Mouse (Mus musculus) liver, embryonic 14.5 days (tissue): Measurements from ENCODE around the gene Mlx. TPM values are rescaled to one million over a fixed set of nuclear protein-coding genes. Genes with fewer than 3 reads are reported as not detected.
A peak's percentile ranks its signal among the peaks of the same experiment; 100 is the strongest.

Experiments used
- ATAC-seq: fragments of 200-750 bp; cut with Nextera tagmentation; 2 replicates; pipeline ENCODE4 v1.8.0; 2017; ENCODE audit warnings: moderate number of reproducible peaks, mild to moderate bottlenecking, moderate library complexity; ENCODE audit not compliant: insufficient read depth
- DNase-seq, 3 experiments: peaks; one replicate each; pipeline ENCODE4 v3.0.0-alpha.2; 2012 to 2013; ENCODE audit warnings: low read depth in 3 of 3, low spot score in 3 of 3
- H3K27ac ChIP-seq: fragments of 300-500 bp; sonication (generic); 2 replicates; pipeline ENCODE4 v1.5.1; 2014; ENCODE audit warnings: moderate library complexity, mild to moderate bottlenecking, control low read depth, inconsistent platforms
- H3K27me3 ChIP-seq: fragments of 300-500 bp; sonication (generic); 2 replicates; pipeline ENCODE4 v1.6.1; 2014; ENCODE audit warnings: mild to moderate bottlenecking, low read length, moderate library complexity; ENCODE audit not compliant: control insufficient read depth, insufficient read depth
- H3K36me3 ChIP-seq: fragments of 300-500 bp; sonication (generic); replicated peaks from 2 replicates; pipeline ENCODE4 v1.6.1; 2014; ENCODE audit warnings: low read depth; ENCODE audit not compliant: control insufficient read depth, insufficient read depth
- H3K4me1 ChIP-seq, 2 experiments: fragments of 200-500 bp in 1 of 2; fragments of 300-500 bp in 1 of 2; sonication (generic) in 1 of 2; replicated peaks; 2 replicates each; pipeline ENCODE4 v1.6.1; 2012 to 2014; ENCODE audit warnings: antibody characterized with exemption in 1 of 2, inconsistent platforms in 1 of 2, low read length in 1 of 2; ENCODE audit not compliant: control insufficient read depth in 2 of 2, insufficient read depth in 2 of 2
- H3K4me2 ChIP-seq: fragments of 300-500 bp; sonication (generic); 2 replicates; pipeline ENCODE4 v1.6.1; 2014; ENCODE audit warnings: low read depth, mild to moderate bottlenecking, control low read depth, moderate library complexity
- H3K4me3 ChIP-seq, 2 experiments: fragments of 200-500 bp in 1 of 2; fragments of 300-500 bp in 1 of 2; sonication (generic) in 1 of 2; 2 replicates each; pipeline ENCODE4 v1.5.1; 2012 to 2014; ENCODE audit warnings: low read depth in 2 of 2, low read length in 2 of 2, mild to moderate bottlenecking in 2 of 2, control low read depth in 1 of 2, inconsistent platforms in 1 of 2, moderate library complexity in 1 of 2; ENCODE audit not compliant: insufficient read depth in 1 of 2
- H3K9ac ChIP-seq: fragments of 300-500 bp; sonication (generic); replicated peaks from 2 replicates; pipeline ENCODE4 v1.6.1; 2014; ENCODE audit warnings: mild to moderate bottlenecking, control low read depth, moderate library complexity
- H3K9me3 ChIP-seq: fragments of 300-500 bp; sonication (generic); 2 replicates; pipeline ENCODE4 v1.6.1; 2016; ENCODE audit warnings: low read length, mixed read lengths; ENCODE audit not compliant: control insufficient read depth
- CTCF ChIP-seq: IDR thresholded peaks from 2 replicates; pipeline ENCODE4 v1.5.1; 2016; ENCODE audit warnings: antibody characterized with exemption, low read depth, control low read depth
- EP300 ChIP-seq: IDR thresholded peaks from 2 replicates; pipeline ENCODE4 v1.6.1; 2016; ENCODE audit warnings: antibody characterized with exemption, low read depth
- WGBS: fragments of 180-500 bp; shearing (Covaris S2); extraction: QIAGEN DNeasy Blood & Tissue Kit; methylation state at CpG from one replicate; pipeline ENCODE4 v1.1.7; 2014; ENCODE audit not compliant: insufficient replicate concordance; 5-methylcytosine and 5-hydroxymethylcytosine counted together
- polyA plus RNA-seq, 2 experiments: library from polyadenylated mRNA; depleted of rRNA in 1 of 2; stranded (reverse) in 1 of 2; unstranded in 1 of 2; fragments of >200 nt; fragmentation: Nextera tagmentation in 1 of 2; extraction: Ambion mirVana in 1 of 2; gene quantifications; 2 replicates each; pipeline versions ENCODE4 v1.2.1 to v1.2.3; 2012 to 2014

The Mlx gene
- polyA plus RNA-seq, 2 experiments, result 16.8 to 26.8 TPM

GRCm38 (mm10) chr11:101133037-101133436 lies 46.0 kb downstream of the Mlx start:
- H3K27me3 ChIP-seq, result no peaks in the 10 kb centered on the region; the same call in 1 of the 2 replicates
- H3K4me3 ChIP-seq, result no peak overlapping the region
- no peak overlapping the region for H3K4me2 ChIP-seq
- no peak overlapping the region for H3K9ac ChIP-seq
- H3K9me3 ChIP-seq, result no peaks in the 10 kb centered on the region; the same call in 1 of the 2 replicates
- H3K27ac ChIP-seq, result no peak overlapping the region
- DNase-seq (no peak), ATAC-seq (no peak)
- WGBS, result 19% methylated on average over 12 of the region's 12 CpGs
- peaks cover 2 to 15% of the 10 kb centered on the region in 2 experiments; a peak in 2 of 4 replicates for H3K4me1 ChIP-seq
- H3K36me3 ChIP-seq, result no peaks in the 10 kb centered on the region
- no peak for TF ChIP-seq CTCF

- H3K27ac ChIP-seq, result no peak overlapping the region
- DNase-seq, result no peak
- no peak overlapping the region for H3K4me2 ChIP-seq
- peaks cover 2 to 17% of the 10 kb centered on the region in 2 experiments; a peak in 2 of 4 replicates for H3K4me1 ChIP-seq
- H3K9me3 ChIP-seq, result no peaks in the 10 kb centered on the region; the same call in 1 of the 2 replicates
- no peak for ATAC-seq
- no peak overlapping the region for H3K9ac ChIP-seq
- no peaks in the 10 kb centered on the region for H3K36me3 ChIP-seq
- TF ChIP-seq CTCF (no peak), EP300 (no peak)
- no peak overlapping the region for H3K4me3 ChIP-seq
- 74% methylated on average over 13 of the region's 13 CpGs for WGBS
- no peaks in the 10 kb centered on the region; the same call in none of the 2 replicates for H3K27me3 ChIP-seq
Observed at GRCm38 (mm10) chr11:101134217-101134865, 47.3 kb downstream of the Mlx start.

DNA sequence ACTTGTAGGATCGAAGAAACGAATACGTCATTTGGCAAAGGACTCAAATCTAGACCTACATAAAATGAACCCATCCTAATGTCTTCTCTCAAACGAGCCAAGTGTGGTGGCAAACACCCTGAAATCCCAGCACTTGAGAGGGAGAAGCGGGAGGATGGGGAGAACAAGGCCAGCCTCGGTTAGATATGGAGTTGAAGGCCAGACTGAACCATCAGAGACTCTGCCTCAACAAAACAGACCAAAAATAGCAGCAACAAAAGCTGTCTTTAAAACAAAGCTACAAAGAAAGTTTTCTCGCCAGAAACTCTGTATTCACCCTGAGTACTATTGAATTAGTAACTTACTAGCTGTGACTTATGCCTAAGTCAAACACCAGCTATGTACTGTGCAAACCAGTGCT lies 49.9 kb downstream of the Mlx start:
- ATAC-seq (no peak), DNase-seq (no peak)
- peaks cover 16% of the 10 kb centered on the region for H3K27me3 ChIP-seq
- no peak overlapping the region for H3K9ac ChIP-seq
- TF ChIP-seq EP300, result no peak
- TF ChIP-seq CTCF, result no peak
- no peaks in the 10 kb centered on the region for H3K36me3 ChIP-seq
- H3K4me2 ChIP-seq, result no peak overlapping the region
- H3K4me1 ChIP-seq, result 0 out of 4 replicates have a peak, but pooled peaks cover 0 to 4% of the 10 kb centered on the region in 2 experiments
- H3K4me3 ChIP-seq, result no peak overlapping the region
- 63% methylated on average over 7 of the region's 7 CpGs for WGBS
- H3K27ac ChIP-seq, result no peak overlapping the region
- no peaks in the 10 kb centered on the region for H3K9me3 ChIP-seq

DNA sequence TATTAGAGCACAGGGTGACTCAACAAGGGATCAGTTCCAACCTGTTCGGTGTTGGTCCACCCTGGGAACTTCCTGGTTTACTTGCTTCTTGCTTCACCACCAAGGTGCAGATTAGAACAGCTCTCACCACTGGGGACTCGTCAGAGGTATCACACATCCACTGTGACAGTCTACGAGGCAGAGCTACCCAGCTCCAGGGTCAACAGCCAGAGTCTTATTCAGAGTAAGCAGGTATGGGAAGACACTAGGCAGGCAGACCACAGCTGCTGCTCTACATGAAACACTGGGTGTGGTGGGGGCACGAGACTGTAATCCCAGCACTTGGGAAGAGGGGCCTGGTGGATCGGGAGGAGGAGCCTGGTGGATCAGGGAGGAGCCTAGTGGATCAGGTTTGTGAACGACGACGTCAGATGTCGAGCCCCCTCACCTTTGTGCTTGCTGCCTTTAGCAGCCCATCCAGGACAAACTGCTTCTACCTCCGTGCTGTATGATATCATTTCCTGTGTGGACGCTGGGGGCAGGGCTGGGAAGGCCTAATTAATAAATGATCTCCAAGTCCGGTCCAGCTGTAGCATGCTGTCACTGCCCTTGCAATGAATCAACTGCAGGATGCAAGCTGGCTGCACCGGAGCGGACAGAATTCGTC lies 51.6 kb downstream of the Mlx start:
- Histone ChIP-seq H3K36me3 (no peaks in the 10 kb centered on the region), H3K4me1 (0 out of 4 replicates have a peak, but pooled peaks cover 0 to 4% of the 10 kb centered on the region in 2 experiments), H3K4me3 (no peak overlapping the region), H3K27me3 (peaks cover 16% of the 10 kb centered on the region), H3K4me2 (no peak overlapping the region), H3K9ac (no peak overlapping the region), H3K27ac (no peak overlapping the region), H3K9me3 (no peaks in the 10 kb centered on the region)
- 14% methylated on average over 15 of the region's 15 CpGs for WGBS
- ATAC-seq (no peak), DNase-seq (no peak)
- TF ChIP-seq CTCF (no peak), EP300 (no peak)

DNA sequence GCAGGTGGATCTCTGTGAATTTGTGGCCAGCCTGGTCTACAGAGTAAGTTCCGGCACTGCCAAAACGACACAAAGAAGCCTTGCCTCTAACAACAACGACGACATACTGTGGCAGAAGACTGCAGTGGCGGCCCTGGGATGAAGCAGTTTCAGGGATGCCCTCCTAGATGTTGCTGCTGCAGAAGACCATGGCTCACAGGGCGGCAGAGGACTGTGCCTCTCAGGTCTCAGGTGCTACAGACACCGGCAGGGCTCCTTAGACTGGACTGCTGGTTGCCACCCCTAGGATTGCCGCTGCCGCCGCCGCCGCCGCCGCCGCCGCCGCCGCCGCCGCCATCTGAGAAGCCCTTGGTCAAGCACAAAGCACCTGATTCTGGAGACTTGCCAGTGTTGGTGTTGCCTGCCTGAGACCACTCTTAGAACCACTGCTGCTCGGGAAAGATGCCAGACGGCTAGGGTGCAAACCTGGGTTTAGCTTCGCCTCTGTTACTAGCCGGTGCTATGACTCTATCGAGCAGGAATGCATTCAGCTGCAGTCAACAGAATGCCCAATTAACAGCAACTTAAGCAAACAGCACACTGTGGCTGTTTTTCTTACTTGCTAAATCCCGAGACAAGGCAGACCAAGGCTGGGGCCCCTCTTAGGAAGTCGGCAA lies 53.2 kb downstream of the Mlx start:
- ATAC-seq (no peak), DNase-seq (no peak)
- Histone ChIP-seq H3K9ac (no peak overlapping the region), H3K27me3 (peaks cover 18% of the 10 kb centered on the region), H3K4me1 (peaks cover 0 to 3% of the 10 kb centered on the region in 2 experiments; a peak in 1 of 4 replicates), H3K27ac (no peak overlapping the region), H3K4me2 (peak overlapping the region; percentile 28; the same call in 1 of the 2 replicates), H3K4me3 (no peak overlapping the region), H3K9me3 (no peaks in the 10 kb centered on the region), H3K36me3 (no peaks in the 10 kb centered on the region)
- no peak for TF ChIP-seq CTCF
- no peak for TF ChIP-seq EP300
- WGBS, result 40% methylated on average over 27 of the region's 27 CpGs
